Mouse (Mus musculus): ENCODE measurements around the gene Myof.

The Myof gene

DNA sequence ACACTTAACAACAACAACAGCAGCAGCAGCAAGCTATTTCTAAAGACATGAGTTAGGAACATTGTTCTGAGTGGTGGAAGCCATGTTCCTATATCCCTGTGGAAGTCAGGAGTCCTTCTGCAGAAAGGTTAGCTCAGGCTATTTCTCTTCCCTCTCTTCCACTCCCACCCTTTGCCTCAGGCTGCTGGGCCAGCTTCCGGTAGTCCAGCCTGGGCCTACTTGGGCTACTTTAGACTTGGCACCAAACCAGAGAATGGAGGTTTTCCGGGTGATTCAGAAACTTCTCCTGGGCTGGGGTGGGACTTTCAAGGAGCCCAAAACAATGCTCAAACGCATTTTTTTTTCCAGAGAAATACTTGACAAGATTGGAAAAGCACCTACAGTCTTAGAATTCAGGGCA lies 87.4 kb downstream of the Myof start:
- in situ Hi-C loops (cut with MboI; ENCODE audit: low sequenced_read_pairs): no loop called here

DNA sequence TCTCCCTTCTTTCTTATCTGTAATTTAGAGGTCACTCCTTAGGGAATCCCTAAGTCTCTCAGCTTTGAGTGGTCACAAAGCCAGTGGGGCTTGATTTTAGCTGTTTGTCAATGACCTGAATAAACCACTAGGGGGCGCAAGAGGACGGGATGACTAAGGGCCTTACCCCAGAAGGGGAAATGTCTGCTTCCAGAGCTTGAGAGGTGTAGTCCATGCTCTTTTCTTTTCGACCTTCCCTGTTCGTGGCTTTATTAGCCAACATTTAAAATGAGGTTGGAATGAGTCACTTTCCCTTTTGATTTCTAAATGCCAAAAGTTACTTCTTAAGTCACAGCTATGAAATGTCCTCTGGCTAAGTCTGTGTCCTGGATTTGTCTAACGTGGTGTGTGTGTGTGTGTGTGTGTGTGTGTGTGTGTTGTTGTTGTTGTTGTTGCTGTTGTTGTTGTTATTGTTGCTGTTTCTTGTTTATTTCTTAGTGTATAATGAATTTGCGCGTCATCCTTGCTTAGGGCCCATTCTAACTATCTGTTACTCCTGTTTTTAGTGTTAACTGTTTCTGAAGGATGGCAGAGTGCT lies 87.9 kb downstream of the Myof start:
- in situ Hi-C loops (cut with MboI; ENCODE audit: low sequenced_read_pairs): no loop called here

DNA sequence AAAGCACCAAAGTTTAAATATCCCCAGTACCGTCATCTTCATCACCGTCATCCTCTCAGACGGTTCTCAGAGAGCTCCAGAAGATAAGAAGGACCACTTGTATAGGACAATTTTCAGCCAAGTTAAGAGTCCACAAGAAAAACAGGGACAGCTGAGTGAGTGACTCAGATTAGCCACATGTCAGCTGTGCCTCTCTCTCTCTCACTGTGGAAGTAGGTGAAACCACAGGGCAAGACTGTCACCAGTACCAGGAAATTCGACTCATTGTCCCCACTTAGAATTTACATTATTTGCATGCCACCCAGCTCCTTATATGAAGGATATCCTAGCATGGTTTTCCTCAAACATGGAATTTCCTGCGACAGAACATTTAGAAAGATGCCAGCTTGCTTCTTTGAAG lies 88.6 kb downstream of the Myof start:
- in situ Hi-C loops (cut with MboI; ENCODE audit: low sequenced_read_pairs): loop anchor here (5.0 kb wide), 1 partner anchor 98 kb away; no protein-coding TSS in a partner anchor

DNA sequence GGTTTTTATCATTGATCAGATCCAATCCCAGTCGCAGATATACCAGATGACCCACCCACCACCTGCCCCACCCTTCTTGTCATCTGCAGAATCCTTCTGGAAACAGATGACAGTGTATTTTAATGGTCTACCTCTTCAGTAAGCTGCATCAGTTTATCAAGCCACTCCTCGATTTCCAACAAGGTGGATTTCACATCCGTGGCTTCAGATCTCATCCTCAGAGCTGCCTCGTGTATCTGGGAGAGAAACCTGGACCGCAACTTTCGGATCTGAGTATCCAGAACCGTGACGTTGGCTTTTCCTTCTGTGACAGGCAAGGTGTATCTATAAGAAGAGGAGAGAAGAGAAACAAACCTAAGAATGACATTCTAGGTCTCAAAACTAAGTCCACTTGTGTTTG lies 89.1 kb downstream of the Myof start:
- in situ Hi-C loops (cut with MboI; ENCODE audit: low sequenced_read_pairs): loop anchor here (5.0 kb wide), 1 partner anchor 98 kb away; no protein-coding TSS in a partner anchor

DNA sequence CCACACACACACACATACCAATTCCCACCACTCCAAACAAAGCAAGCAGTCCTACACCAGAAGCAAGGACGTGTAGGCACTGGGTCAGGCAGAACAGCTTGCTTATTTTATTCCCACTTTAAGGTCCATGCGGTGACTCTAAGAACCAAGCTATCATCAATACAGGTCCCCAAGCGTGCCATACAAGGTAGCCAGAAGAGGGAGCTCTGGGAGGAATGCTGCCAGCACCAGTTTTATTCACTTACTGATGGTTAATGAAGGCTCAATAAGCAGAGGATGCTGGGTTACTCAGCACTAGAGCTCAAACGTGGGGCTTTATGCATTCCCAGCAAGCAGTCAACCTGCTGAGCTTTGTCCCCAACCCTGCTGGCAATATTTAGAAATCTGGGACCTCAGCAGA lies 96.7 kb downstream of the Myof start:
- in situ Hi-C loops (cut with MboI; ENCODE audit: low sequenced_read_pairs): loop anchor here (10.0 kb wide), 1 partner anchor 248 kb away; no protein-coding TSS in a partner anchor

DNA sequence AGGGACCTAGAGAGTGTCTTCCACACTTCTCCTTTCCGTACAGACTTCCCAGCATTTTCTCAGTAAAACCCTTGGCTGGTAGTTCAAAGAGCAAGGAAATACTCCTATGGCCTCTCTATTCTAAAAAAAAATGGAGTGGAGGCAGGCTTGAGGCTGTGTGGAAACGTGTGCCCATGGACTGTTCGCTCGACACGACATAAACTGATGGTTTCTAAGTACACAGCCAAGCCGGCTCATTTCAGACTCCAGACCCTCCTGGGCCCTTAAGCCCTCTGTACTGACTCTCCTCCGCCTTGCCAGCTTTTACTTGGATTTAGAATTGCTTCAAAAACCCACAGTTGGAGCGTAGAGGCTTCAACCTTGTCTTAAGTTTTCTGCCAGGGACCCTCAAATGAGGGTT lies 97.3 kb downstream of the Myof start:
- in situ Hi-C loops (cut with MboI; ENCODE audit: low sequenced_read_pairs): loop anchor here (10.0 kb wide), 1 partner anchor 249 kb away; no protein-coding TSS in a partner anchor

DNA sequence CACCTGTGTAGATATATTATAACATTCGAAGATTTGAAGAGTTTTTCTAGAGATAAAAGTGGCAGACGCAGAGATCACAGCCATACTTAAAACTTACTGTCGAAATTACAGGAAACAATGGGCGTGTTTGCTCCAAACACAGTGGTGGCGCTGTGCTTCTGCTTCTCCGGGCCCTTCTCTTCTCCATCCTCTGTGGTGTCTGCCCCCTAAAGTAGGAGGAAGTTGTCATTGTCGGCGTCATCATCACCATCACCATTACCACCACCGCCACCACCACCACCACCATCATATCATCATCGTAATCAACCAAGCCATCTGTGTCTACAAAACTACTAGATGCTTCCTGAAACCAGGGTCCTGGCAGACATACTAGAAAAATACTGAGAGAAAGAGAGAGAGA lies 104.2 kb downstream of the Myof start:
- in situ Hi-C loops (cut with MboI; ENCODE audit: low sequenced_read_pairs): loop anchor here (10.0 kb wide), 1 partner anchor 234 kb away; no protein-coding TSS in a partner anchor

DNA sequence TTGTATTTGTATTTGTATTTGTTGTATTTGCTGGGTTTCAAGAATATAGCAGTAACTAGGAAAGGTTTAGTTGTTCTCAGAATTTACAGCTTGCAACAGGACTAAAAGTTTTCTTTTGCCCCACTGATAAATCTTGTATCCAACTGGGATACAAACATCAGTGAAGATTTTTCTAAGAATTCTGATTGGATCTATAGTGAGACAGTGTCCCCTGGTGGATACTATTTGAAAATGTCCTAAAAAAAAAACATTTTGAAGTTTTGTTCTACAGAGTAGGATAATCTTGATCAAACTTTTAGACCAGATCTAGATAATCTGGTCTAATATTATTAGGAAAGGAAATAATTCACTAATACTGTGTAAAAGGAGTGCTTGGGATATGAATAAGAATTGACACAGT lies 106.3 kb downstream of the Myof start:
- in situ Hi-C loops (cut with MboI; ENCODE audit: low sequenced_read_pairs): loop anchor here (10.0 kb wide), 1 partner anchor 232 kb away; no protein-coding TSS in a partner anchor

DNA sequence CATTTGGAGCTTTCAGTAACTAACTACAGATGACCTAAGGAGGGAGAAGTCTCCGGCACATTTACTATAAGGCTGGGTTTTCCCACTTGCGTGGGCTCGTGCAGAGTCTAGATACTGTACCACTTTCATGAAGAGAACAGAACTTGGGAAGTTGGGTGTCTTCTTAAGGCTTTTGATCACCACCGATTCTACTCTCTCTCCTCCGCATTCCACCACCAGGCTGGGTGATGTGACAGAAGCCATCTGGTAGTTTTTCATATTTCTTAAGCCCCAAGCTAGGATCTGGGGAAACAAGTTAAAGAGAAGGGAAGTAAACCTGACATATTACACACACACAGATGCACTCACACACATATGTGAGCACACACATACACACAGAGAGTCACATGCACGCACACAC lies 108.7 kb downstream of the Myof start:
- in situ Hi-C loops (cut with MboI; ENCODE audit: low sequenced_read_pairs): loop anchor here (10.0 kb wide), 1 partner anchor 230 kb away; no protein-coding TSS in a partner anchor

DNA sequence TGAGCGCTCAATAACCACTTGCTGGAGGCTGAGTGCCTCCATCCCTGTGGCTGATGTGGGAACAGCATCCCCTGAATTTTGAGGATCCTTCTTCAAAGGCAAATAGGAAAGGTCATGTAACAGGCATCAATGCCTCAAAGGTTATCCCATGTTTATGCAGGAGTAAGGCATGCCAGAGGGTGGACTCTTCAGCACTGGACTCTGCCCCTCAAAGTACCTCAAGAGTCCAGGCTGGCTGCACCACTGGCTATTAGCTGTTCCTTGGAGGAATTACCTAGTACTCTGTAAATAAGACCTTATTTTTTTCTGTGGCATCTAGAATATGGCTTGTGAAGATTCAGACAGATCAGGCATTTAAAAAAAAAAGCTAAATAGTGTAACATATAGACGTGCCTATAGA lies 111.2 kb downstream of the Myof start:
- in situ Hi-C loops (cut with MboI; ENCODE audit: low sequenced_read_pairs): loop anchor here (10.0 kb wide), 1 partner anchor 227 kb away; no protein-coding TSS in a partner anchor

DNA sequence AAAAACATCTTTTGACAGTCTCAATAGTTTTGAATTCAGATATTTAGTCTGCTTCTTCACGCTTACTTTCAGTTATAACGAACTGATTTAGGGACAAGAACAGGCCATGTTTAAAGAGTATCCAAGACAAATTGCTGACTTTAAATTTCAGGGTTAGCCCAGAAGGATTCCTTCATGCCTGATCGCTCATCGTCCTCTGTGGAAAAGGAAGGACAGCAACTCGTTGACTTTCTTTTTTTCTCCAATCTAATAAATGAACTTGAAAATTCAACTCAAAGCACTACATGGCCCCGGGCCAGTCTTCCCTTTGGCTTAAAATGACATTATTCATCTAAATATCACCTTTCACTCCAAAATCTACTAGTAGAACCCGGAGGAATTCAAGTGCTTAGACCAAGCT lies 115.5 kb downstream of the Myof start:
- in situ Hi-C loops (cut with MboI; ENCODE audit: low sequenced_read_pairs): no loop called here

DNA sequence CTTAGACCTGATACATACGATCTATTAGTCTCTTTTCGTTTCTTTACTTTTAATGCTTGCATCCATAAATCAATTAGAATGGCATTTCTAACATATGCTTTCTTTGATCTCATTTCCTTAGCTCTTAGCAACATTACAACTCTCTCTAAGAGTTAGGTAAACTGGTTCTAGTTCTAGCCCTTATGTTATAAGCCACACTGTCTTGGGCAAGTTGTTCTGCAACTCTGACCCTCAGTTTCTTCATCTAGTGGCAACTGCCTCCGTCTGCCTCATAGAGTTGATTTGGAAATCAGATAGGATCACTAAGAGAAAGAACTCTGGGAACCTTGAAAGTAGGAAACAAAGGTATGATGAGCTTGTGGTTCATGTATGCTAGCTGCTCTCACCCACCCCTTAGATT lies 118.1 kb downstream of the Myof start:
- in situ Hi-C loops (cut with MboI; ENCODE audit: low sequenced_read_pairs): no loop called here

DNA sequence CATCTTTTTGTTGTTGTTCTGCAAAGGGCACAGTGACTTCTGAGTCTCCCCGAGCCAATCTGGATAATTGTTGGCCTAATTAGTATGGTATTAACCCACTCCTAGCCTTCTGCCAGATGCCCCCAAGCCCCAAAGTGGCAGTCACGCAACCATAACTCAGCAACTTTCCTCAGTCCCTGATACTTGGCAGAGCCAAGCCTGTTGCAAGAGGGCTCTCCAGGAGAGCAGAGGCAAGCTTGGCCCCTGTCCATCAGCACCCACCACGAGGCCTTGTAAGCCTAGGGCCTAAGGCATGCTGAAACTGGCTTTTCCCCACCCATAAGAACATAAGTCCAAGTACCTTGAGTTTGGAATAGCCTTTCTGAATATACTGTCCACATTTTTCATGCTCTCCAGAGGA lies 119.1 kb downstream of the Myof start:
- in situ Hi-C loops (cut with MboI; ENCODE audit: low sequenced_read_pairs): no loop called here

DNA sequence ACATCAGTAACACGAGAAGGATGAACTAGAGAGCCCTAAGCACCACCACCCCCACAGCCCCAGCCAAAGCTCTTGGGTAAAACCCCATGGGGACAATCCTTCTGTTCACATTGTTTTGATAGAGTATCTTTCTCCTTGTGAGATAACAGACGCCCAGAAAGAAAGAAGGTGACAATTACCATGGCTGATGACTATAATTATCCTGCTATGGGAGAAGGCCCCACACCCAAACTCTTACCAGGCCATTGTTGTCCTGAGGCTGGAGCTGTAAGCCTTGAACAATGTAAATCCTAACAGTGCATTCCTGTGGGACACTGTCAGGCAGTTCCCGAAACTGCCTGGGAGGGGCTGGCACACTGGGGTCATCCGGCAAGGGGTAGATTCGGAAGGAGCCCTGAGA lies 122.3 kb downstream of the Myof start:
- in situ Hi-C loops (cut with MboI; ENCODE audit: low sequenced_read_pairs): no loop called here

DNA sequence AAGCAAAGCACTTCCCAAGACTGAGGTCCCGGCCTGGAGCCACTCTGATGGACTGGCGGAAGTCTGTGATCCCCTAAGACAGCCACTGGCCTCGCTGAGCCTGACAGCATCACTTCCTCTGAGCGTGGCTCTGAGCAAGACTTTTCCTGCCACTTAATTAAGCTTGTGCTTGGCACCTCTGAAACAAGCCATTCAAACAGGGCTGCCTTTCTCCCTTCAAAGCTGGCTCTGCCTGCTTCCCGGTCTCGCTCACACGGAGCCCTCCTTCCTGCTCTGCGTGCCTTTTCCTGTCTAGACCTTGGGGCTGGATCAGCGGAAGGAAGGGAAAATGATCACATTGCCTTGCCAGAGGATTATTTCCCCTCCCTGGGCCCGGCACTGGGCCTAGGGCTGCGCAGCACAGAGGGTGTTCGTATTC lies 124.9 kb downstream of the Myof start:
- in situ Hi-C loops (cut with MboI; ENCODE audit: low sequenced_read_pairs): no loop called here

DNA sequence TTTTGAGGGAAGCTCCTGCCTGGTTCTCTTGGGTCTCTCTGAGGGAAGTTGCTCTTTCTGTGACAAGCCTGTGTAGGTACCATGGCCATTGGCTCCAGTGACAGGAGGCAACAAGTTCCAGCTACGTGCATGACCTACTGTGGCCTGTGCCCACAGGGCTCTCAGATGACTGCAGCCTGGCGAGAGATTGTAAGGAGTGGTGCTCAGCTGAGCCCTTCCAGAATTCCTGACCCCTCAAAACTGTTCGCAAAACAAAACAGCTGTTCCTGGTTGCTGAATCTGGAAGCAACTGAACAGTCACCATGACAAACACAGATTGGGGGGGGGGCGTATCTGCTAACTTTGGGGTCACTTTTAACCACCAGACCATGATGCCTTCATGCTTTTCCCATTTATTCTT lies 129.1 kb downstream of the Myof start:
- in situ Hi-C loops (cut with MboI; ENCODE audit: low sequenced_read_pairs): no loop called here

DNA sequence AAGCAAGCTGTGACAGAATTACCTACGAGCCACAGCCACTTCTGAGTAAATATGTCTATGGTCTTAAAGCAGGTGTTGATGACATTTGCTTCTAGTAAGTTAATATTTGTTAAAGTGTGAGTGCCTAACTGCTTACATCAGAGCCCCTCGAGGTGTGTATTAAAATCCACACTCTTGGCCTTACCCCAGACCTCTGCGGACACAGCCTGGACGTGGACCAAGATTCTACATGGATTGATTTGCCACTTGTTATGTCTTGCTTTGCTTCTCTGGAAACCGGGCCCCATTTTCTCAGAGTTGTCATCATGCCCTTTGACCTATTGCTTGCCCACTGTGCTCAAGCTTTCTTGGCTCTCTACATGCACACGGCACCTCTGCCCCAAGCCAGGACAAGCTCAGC lies 130.9 kb downstream of the Myof start:
- in situ Hi-C loops (cut with MboI; ENCODE audit: low sequenced_read_pairs): no loop called here

DNA sequence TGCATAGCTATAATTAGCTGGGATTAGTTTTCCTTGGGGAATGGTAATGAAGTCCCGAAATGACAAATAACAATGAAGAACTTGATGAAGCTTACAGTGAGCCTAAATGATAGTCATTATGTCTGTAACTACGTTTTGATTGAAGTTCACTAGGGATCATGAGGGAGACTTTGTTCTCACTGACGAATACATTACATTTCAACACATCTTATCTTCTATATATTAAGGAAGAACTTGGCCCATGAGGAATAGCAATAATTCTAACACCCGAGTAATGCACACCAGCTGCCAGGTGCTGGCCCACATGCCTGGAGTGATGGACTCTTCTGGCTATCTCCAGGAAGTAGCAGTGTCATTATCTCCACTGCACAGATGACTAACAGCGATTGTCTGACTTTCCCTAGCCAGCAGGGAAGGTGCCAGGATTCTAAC lies 133.5 kb downstream of the Myof start:
- in situ Hi-C loops (cut with MboI; ENCODE audit: low sequenced_read_pairs): no loop called here

DNA sequence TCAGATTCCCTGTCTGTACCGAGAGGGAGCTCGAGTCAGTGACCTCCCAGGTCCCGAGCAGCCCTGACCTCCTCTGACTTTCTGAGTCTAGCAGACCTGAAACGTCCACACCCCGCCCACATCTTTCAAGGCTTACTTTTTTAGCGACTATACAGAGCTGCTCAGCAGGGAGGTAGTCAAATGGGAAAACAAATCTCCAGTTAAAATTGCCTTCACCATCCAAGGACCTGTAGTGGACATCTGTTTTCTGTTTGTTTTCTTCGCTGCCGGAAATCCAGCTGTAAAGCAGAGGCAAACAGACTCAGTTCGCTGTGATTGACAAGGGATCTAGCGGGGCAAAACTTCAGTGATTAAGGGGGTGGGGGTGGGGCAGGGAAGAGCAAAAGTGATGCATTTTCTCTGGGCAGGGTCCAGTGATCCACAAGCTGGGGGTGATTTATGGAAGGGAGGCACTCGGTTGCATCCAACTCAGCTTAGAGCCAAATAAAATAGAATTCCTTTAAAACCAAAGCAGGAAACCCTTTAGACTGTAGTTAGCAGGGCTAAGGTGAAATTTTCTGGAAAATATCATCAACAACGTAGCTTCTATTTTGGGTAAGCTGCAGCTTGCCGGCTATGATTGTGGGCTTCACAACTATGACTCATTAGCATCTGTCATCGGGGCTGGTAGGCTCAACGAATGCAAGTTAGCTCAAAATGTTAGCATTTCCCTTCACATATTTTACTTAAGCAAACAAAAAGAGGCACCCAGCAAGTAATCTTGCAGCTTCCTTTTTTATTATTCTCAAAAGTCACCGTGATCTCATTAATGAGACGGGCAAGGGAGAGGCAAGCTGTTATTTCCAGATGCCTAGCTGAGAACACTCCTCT lies 135.7 kb downstream of the Myof start:
- in situ Hi-C loops (cut with MboI; ENCODE audit: low sequenced_read_pairs): no loop called here

DNA sequence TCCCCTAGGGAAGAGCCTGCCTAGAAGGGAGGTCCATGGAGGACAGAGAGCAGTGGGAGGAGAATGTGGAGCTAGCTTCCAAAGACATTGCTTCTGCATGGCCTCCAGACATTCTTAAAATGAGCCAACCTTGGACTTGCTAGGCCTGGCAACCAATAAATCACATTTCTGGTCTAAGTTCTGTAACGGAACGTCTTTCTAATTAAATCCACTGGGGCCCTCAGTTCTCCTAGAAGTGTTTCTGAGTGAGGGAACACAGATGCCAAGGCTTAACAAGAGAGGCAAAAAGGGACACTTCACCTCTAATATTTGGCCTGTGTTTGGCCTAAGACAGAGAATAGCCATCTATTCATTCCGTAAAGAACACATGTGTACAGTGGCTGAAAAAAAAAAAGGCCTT lies 136.5 kb downstream of the Myof start:
- in situ Hi-C loops (cut with MboI; ENCODE audit: low sequenced_read_pairs): no loop called here

DNA sequence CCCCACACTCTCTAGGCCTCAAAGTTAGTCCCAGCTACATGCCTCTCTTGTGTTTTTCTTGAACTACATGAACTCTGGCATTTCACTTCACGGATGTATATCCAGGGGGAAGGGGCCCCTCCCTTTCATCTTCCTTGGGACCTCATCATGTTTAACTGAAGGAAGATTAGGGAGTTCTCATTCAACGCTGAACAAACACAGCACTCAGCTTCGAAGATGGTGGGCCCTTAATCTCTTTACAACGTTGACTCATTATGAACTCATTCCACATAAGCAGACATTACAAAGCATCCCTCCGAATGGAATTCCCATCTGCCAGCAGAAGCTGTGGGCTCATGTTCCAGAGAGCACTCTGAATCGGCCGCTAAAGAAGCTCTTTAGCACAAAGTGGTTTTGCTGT lies 147.3 kb downstream of the Myof start:
- in situ Hi-C loops (cut with MboI; ENCODE audit: low sequenced_read_pairs): loop anchor here (25.0 kb wide), 1 partner anchor 184 kb away; no protein-coding TSS in a partner anchor

DNA sequence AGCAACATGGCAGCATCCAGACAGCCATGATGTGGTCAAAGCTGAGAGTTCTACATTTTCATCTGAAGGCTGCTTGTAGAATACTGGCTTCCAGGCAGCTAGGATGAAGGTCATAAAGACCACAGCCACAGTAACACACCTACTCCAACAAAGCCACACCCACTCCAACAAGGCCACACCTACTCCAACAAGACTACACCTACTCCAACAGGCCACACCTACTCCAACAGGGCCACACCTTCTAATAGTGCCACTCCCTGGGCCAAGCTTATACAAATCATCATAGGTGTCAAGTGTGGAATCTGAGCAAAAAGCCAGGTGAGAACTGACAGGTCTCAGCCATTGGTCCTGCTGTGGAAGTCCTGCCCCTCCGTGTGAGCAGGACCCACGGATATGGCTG lies 152.4 kb downstream of the Myof start:
- in situ Hi-C loops (cut with MboI; ENCODE audit: low sequenced_read_pairs): loop anchor here (25.0 kb wide), 1 partner anchor 179 kb away; no protein-coding TSS in a partner anchor
